Comparison of ENCODE assay signal across 8 mouse cellular contexts in genomic region chr16:33698277-33698790, GRCm38 (mm10). TPM values are rescaled to one million over a fixed set of nuclear protein-coding genes. Genes with fewer than 3 reads are reported as not detected.
A peak's percentile ranks its signal among the peaks of the same experiment; 100 is the strongest.
DNase-seq lines count a peak whose midpoint lies in the region; ATAC-seq lines count a peak whose summit lies in the region.

No protein-coding gene starts in this region.

- no peak overlapping the region for H3K4me2 ChIP-seq in midbrain, embryonic 16.5 days (ENCODE audit: low read length)
- H3K4me2 ChIP-seq in hindbrain, embryonic 15.5 days: no peak overlapping the region

- H3K9ac ChIP-seq in midbrain, embryonic 16.5 days (ENCODE audit: low read depth, low read length): no peak overlapping the region
- H3K9ac ChIP-seq in hindbrain, embryonic 15.5 days: no peak overlapping the region

- peak overlapping the region; percentile 75 for H3K27ac ChIP-seq in midbrain, embryonic 10.5 days (replicated peaks)
- H3K27ac ChIP-seq in midbrain, embryonic 16.5 days (ENCODE audit: low read length): no peak overlapping the region
- H3K27ac ChIP-seq in hindbrain, embryonic 15.5 days (replicated peaks): peak overlapping the region; percentile 67; the same call in 1 of the 2 replicates

- WGBS in midbrain, embryonic 10.5 days: 78% methylated on average over 12 of the region's 12 CpGs
- WGBS in midbrain, embryonic 16.5 days: 71% methylated on average over 12 of the region's 12 CpGs
- WGBS in hindbrain, embryonic 15.5 days: 74% methylated on average over 12 of the region's 12 CpGs

- no peaks in the 10 kb centered on the region for H3K9me3 ChIP-seq in midbrain, embryonic 10.5 days (replicated peaks)
- no peaks in the 10 kb centered on the region for H3K9me3 ChIP-seq in midbrain, embryonic 16.5 days (replicated peaks; ENCODE audit: control insufficient read depth, low read length, poor library complexity, severe bottlenecking)
- H3K9me3 ChIP-seq in hindbrain, embryonic 15.5 days: no peaks in the 10 kb centered on the region

- no peaks in the 10 kb centered on the region for H3K27me3 ChIP-seq in midbrain, embryonic 10.5 days (ENCODE audit: low read depth, poor library complexity, severe bottlenecking)
- H3K27me3 ChIP-seq in midbrain, embryonic 16.5 days (ENCODE audit: control insufficient read depth, insufficient read depth, low read depth, low read length): no peaks in the 10 kb centered on the region
- H3K27me3 ChIP-seq in hindbrain, embryonic 15.5 days: no peaks in the 10 kb centered on the region
- no peaks in the 10 kb centered on the region for H3K27me3 ChIP-seq in splenic B cell, adult 2 months (ENCODE audit: control insufficient read depth, insufficient read depth, low read length, poor library complexity, severe bottlenecking)

- no peak overlapping the region for H3K4me3 ChIP-seq in midbrain, embryonic 10.5 days
- no peak overlapping the region for H3K4me3 ChIP-seq in midbrain, embryonic 16.5 days (ENCODE audit: low read depth, low read length)
- no peak overlapping the region for H3K4me3 ChIP-seq in hindbrain, embryonic 15.5 days

- ATAC-seq in midbrain, embryonic 16.5 days: no peak
- no peak for ATAC-seq in hindbrain, embryonic 15.5 days (ENCODE audit: low FRiP score, low read depth)

- peak; percentile 51 to 63 for DNase-seq in heart, adult 18-20 months
- DNase-seq in heart, adult 11 months: no peak
- no peak for DNase-seq in midbrain, embryonic 10.5 days (ENCODE audit: low spot score)
- peak; percentile 36 for DNase-seq in splenic B cell, adult 2 months (ENCODE audit: low read depth, low spot score)
- no peak for DNase-seq in urinary bladder, postnatal 4 days (ENCODE audit: low spot score in 2 of 2)
- no peak for DNase-seq in right cerebral cortex, adult 2 months (ENCODE audit: low spot score in 2 of 2)

- peaks cover 74% of the 10 kb centered on the region for H3K36me3 ChIP-seq in midbrain, embryonic 10.5 days
- no peaks in the 10 kb centered on the region for H3K36me3 ChIP-seq in midbrain, embryonic 16.5 days (ENCODE audit: control insufficient read depth, insufficient read depth, low read length)
- no peaks in the 10 kb centered on the region for H3K36me3 ChIP-seq in hindbrain, embryonic 15.5 days
- H3K36me3 ChIP-seq in splenic B cell, adult 2 months (ENCODE audit: control insufficient read depth, insufficient read depth, low read length, poor library complexity, severe bottlenecking): no peaks in the 10 kb centered on the region

- peaks cover 71% of the 10 kb centered on the region for H3K4me1 ChIP-seq in midbrain, embryonic 10.5 days
- no peaks in the 10 kb centered on the region; the same call in none of the 2 replicates for H3K4me1 ChIP-seq in midbrain, embryonic 16.5 days (ENCODE audit: control insufficient read depth, insufficient read depth, low read length)
- H3K4me1 ChIP-seq in hindbrain, embryonic 15.5 days (replicated peaks): peaks cover 36% of the 10 kb centered on the region

RNA-seq across cellular contexts. Expression of gene Heg1, which starts 14.2 kb away (rescaled TPM):
- total RNA-seq in heart, adult 18-20 months (2021): 100 to 1,000 TPM; 104 to 113 TPM
- 34.3 and 45.7 TPM in 2 replicates for polyA plus RNA-seq in midbrain, embryonic 10.5 days (2016; fragmentation: Nextera tagmentation; extraction: Ambion mirVana)
- 9.4 and 12.4 TPM in 2 replicates for polyA plus RNA-seq in midbrain, embryonic 16.5 days (2015; fragmentation: Nextera tagmentation; extraction: Ambion mirVana)
- polyA plus RNA-seq in hindbrain, embryonic 15.5 days (2015; fragmentation: Nextera tagmentation; extraction: Ambion mirVana): 11.5 and 11.7 TPM in 2 replicates

Comparison
In these comparisons a context has a peak if more than half of its experiments do, and no peak if none do; other contexts are left out.
1. DNase-seq: peak in heart, adult 18-20 months (2 of 2) and splenic B cell, adult 2 months (single experiment); none in heart, adult 11 months (single experiment), midbrain, embryonic 10.5 days (single experiment), urinary bladder, postnatal 4 days (0 of 2) and right cerebral cortex, adult 2 months (0 of 2).